Comparison of ENCODE assay signal across 8 mouse cellular contexts in the genomic region with DNA sequence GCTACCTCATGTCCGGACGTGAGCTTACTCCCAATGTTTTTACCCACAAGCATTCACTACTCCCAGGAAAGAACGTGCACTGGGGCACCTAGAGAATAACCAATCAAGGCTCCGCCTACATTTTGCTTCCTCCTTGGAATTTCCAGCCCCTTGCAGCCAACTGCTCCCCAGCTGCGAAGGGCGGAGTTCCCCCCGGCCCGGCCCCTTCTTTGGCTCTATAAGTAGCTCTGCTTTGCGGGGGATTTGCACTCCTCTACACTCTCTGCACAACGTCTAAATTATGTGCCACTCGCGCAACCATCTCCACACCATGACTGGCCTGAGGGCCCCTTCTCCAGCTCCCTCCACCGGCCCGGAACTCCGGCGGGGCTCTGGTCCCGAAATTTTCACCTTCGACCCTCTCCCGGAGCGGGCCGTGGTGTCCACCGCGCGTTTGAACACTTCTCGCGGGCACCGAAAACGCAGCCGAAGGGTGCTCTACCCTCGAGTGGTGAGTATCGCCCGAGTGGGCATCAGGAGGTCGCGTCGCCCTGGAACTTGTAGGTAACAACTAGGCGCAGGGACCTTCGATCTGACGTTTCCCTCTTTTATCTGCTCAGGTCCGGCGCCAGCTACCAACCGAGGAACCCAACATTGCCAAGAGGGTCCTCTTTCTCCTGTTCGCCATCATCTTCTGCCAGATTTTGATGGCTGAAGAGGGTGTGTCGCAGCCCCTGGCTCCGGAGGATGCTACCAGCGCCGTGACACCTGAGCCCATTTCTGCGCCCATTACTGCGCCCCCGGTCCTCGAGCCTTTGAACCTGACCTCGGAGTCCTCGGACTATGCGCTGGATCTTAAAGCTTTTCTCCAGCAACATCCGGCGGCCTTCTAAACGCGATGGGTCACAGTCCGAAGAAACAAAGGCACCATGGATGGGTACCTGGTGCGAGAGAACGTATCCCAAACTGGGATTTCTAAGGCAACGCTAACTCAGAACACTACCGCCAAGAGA. TPM values are rescaled to one million over a fixed set of nuclear protein-coding genes. Genes with fewer than 3 reads are reported as not detected.
A peak's percentile ranks its signal among the peaks of the same experiment; 100 is the strongest.
DNase-seq lines count a peak whose midpoint lies in the region; ATAC-seq and TF ChIP-seq lines count a peak whose summit lies in the region.

Gene Ier3 (plus strand): TSS at position 246 of the 992 bp plus-strand sequence.

- TF ChIP-seq POLR2A in testis, adult 2 months (IDR thresholded peaks at IDR 0.05; ENCODE audit: control insufficient read depth, low read depth, low read length), result peak; percentile 70

- no peaks in the 10 kb centered on the region for H3K27me3 ChIP-seq in embryonic facial prominence, embryonic 14.5 days (replicated peaks; ENCODE audit: control insufficient read depth, insufficient read depth, low read length)
- no peaks in the 10 kb centered on the region for H3K27me3 ChIP-seq in liver, embryonic 16.5 days (ENCODE audit: control insufficient read depth, insufficient read depth, low read depth, low read length)
- peaks cover 6% of the 10 kb centered on the region; the same call in 1 of the 2 replicates for H3K27me3 ChIP-seq in neural tube, embryonic 11.5 days (ENCODE audit: control insufficient read depth, insufficient read depth, low read length)
- no peaks in the 10 kb centered on the region for H3K27me3 ChIP-seq in testis, adult 2 months (ENCODE audit: control insufficient read depth, insufficient read depth, low read length)

- DNase-seq in B cell, adult 2 months, result peak; percentile 31 to 39
- peak; percentile 87 for DNase-seq in adrenal gland, adult 8-10 months
- peak; percentile 94 for DNase-seq in embryonic facial prominence, embryonic 14.5 days (ENCODE audit: low spot score)
- peak; percentile 93 to 96 for DNase-seq in heart, adult 9 months (ENCODE audit: low spot score in 2 of 2)
- DNase-seq in kidney, adult 9 months, result peak; percentile 97
- DNase-seq in neural tube, embryonic 11.5 days (ENCODE audit: low spot score), result peak; percentile 75

- peak within 1 kb of the TSS; percentile 78 for H3K9ac ChIP-seq in embryonic facial prominence, embryonic 14.5 days (ENCODE audit: low read depth, low read length)
- H3K9ac ChIP-seq in liver, embryonic 16.5 days (ENCODE audit: low read depth, low read length), result peak within 1 kb of the TSS; percentile 85
- H3K9ac ChIP-seq in neural tube, embryonic 11.5 days (ENCODE audit: low read length), result peak within 1 kb of the TSS; percentile 37

- H3K4me2 ChIP-seq in embryonic facial prominence, embryonic 14.5 days (ENCODE audit: low read depth, low read length), result peak within 1 kb of the TSS; percentile 98
- peak within 1 kb of the TSS; percentile 96 for H3K4me2 ChIP-seq in liver, embryonic 16.5 days (ENCODE audit: low read depth, low read length)
- H3K4me2 ChIP-seq in neural tube, embryonic 11.5 days (ENCODE audit: low read depth), result peak within 1 kb of the TSS; percentile 73

- peak within 1 kb of the TSS; percentile 76 for H3K27ac ChIP-seq in embryonic facial prominence, embryonic 14.5 days (replicated peaks; ENCODE audit: low read depth, low read length)
- H3K27ac ChIP-seq in liver, embryonic 16.5 days (ENCODE audit: low read length), result peak within 1 kb of the TSS; percentile 96
- no peak within 1 kb of the TSS for H3K27ac ChIP-seq in neural tube, embryonic 11.5 days (ENCODE audit: low read depth, low read length)
- H3K27ac ChIP-seq in testis, adult 2 months (ENCODE audit: control insufficient read depth, insufficient read depth, low read depth, low read length), result peak within 1 kb of the TSS; percentile 40; the same call in 1 of the 2 replicates

- WGBS in embryonic facial prominence, embryonic 14.5 days, result under 1% methylated on average over 60 of the region's 62 CpGs
- WGBS in liver, embryonic 16.5 days (ENCODE audit: insufficient replicate concordance), result under 1% methylated on average over 62 of the region's 62 CpGs
- under 1% methylated on average over 62 of the region's 62 CpGs for WGBS in neural tube, embryonic 11.5 days

- TF ChIP-seq CTCF in testis, adult 2 months (IDR thresholded peaks at IDR 0.05; ENCODE audit: control insufficient read depth, insufficient read depth, insufficient replicate concordance, low read depth, low read length), result no peak

- H3K4me1 ChIP-seq in embryonic facial prominence, embryonic 14.5 days (ENCODE audit: control insufficient read depth, insufficient read depth, low read length), result peaks cover 20% of the 10 kb centered on the region
- H3K4me1 ChIP-seq in liver, embryonic 16.5 days (ENCODE audit: control insufficient read depth, low read depth, low read length), result peaks cover 47% of the 10 kb centered on the region
- H3K4me1 ChIP-seq in neural tube, embryonic 11.5 days (ENCODE audit: control insufficient read depth, insufficient read depth, low read length), result peaks cover 4% of the 10 kb centered on the region; the same call in 1 of the 2 replicates
- H3K4me1 ChIP-seq in testis, adult 2 months (ENCODE audit: control insufficient read depth, insufficient read depth, low read length), result peaks cover 29% of the 10 kb centered on the region

- H3K9me3 ChIP-seq in embryonic facial prominence, embryonic 14.5 days (ENCODE audit: control insufficient read depth, low read length), result no peaks in the 10 kb centered on the region
- H3K9me3 ChIP-seq in liver, embryonic 16.5 days (replicated peaks; ENCODE audit: control insufficient read depth, low read length), result no peaks in the 10 kb centered on the region
- no peaks in the 10 kb centered on the region for H3K9me3 ChIP-seq in neural tube, embryonic 11.5 days (ENCODE audit: control insufficient read depth, low read length)

- H3K4me3 ChIP-seq in embryonic facial prominence, embryonic 14.5 days (ENCODE audit: low read depth, low read length), result peak within 1 kb of the TSS; percentile 70
- peak within 1 kb of the TSS; percentile 84 for H3K4me3 ChIP-seq in liver, embryonic 16.5 days (ENCODE audit: low read depth, low read length)
- H3K4me3 ChIP-seq in neural tube, embryonic 11.5 days (ENCODE audit: low read depth, low read length), result peak within 1 kb of the TSS; percentile 63
- peak within 1 kb of the TSS; percentile 59 for H3K4me3 ChIP-seq in testis, adult 2 months (ENCODE audit: control insufficient read depth, low read depth, low read length)

- ATAC-seq in embryonic facial prominence, embryonic 14.5 days (ENCODE audit: low read depth), result peak; percentile 69
- ATAC-seq in liver, embryonic 16.5 days (ENCODE audit: low read depth), result peak; percentile 35
- ATAC-seq in neural tube, embryonic 11.5 days (ENCODE audit: insufficient read depth, low FRiP score, low TSS enrichment), result no peak

- H3K36me3 ChIP-seq in embryonic facial prominence, embryonic 14.5 days (ENCODE audit: control insufficient read depth, insufficient read depth, low read length), result peaks cover 8% of the 10 kb centered on the region
- no peaks in the 10 kb centered on the region for H3K36me3 ChIP-seq in liver, embryonic 16.5 days (ENCODE audit: control insufficient read depth, insufficient read depth)
- peaks cover 3% of the 10 kb centered on the region; the same call in 1 of the 2 replicates for H3K36me3 ChIP-seq in neural tube, embryonic 11.5 days (ENCODE audit: control insufficient read depth, insufficient read depth, low read length)
- H3K36me3 ChIP-seq in testis, adult 2 months (ENCODE audit: control insufficient read depth, insufficient read depth, low read length), result no peaks in the 10 kb centered on the region

RNA-seq across cellular contexts. Expression of gene Ier3, which starts in this region (rescaled TPM):
- 10 to 100 TPM in 3 of 4 experiments, 1 to 10 TPM in 1; 8.3 to 19.3 (median 13.7) TPM for total RNA-seq in adrenal gland, adult 8-10 months (2022)
- 10.1 and 10.3 TPM in 2 replicates for polyA plus RNA-seq in embryonic facial prominence, embryonic 14.5 days (2014; fragmentation: Nextera tagmentation; extraction: Ambion mirVana)
- 15.8 and 19.4 TPM in 2 replicates for polyA plus RNA-seq in liver, embryonic 16.5 days (2015; fragmentation: Nextera tagmentation; extraction: Ambion mirVana)
- 2.0 and 2.8 TPM in 2 replicates for polyA plus RNA-seq in neural tube, embryonic 11.5 days (2014; fragmentation: Nextera tagmentation; extraction: Ambion mirVana)
- 1.4 TPM in 2 replicates for polyA plus RNA-seq in testis, adult 2 months (2012; rRNA removed)

Comparison
In these comparisons a context has a peak if more than half of its experiments do, and no peak if none do; other contexts are left out.
1. DNase-seq: peak in every context shown above with its lines; median percentile 97 in kidney, adult 9 months; 94 in heart, adult 9 months; 94 in embryonic facial prominence, embryonic 14.5 days; 87 in adrenal gland, adult 8-10 months; 75 in neural tube, embryonic 11.5 days; 35 in B cell, adult 2 months.